Mouse (Mus musculus): ENCODE data around the gene Xkr7. TPM values are rescaled to one million over a fixed set of nuclear protein-coding genes. Genes with fewer than 3 reads are reported as not detected.

Xkr7 gene
- polyA plus RNA-seq, 1 experiment from 2014 or later = not detected

DNA sequence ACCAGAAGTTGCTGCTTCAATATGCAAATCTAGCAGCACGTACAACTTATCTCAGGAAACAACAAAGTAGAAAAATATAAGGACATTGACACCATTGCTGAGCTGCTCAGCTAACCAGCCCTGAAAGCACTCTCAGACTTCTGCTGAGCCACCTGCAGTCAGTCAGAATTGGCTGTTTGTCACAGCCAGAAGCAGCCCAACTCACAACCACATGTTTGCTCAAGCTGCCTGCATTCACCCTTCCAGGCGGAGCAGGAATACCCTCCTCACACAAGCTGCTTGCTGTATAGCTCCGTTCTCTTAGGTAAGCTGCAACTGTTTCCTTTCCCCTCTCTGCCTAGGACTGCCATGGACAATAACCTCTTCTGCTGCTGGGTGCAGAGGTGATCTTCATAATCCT lies 31.7 kb downstream of the Xkr7 start:
- no peaks in the 10 kb centered on the region for H3K36me3 ChIP-seq (ENCODE audit: control insufficient read depth, insufficient read depth, low read length)
- ATAC-seq (ENCODE audit: insufficient read depth, low FRiP score) = no peak
- no peak overlapping the region for H3K9ac ChIP-seq (ENCODE audit: low read length)
- no peak overlapping the region for H3K27ac ChIP-seq (ENCODE audit: low read length)
- H3K4me1 ChIP-seq (ENCODE audit: control insufficient read depth, insufficient read depth, low read length) = no peaks in the 10 kb centered on the region
- no peaks in the 10 kb centered on the region for H3K9me3 ChIP-seq (replicated peaks; ENCODE audit: control insufficient read depth, low read length)
- 45% methylated on average over 3 of the region's 3 CpGs for WGBS
- peaks cover 5% of the 10 kb centered on the region for H3K27me3 ChIP-seq (ENCODE audit: control insufficient read depth, insufficient read depth, low read length)
- no peak overlapping the region for H3K4me3 ChIP-seq (replicated peaks; ENCODE audit: low read length)
- no peak overlapping the region for H3K4me2 ChIP-seq (ENCODE audit: low read depth, low read length)

DNA sequence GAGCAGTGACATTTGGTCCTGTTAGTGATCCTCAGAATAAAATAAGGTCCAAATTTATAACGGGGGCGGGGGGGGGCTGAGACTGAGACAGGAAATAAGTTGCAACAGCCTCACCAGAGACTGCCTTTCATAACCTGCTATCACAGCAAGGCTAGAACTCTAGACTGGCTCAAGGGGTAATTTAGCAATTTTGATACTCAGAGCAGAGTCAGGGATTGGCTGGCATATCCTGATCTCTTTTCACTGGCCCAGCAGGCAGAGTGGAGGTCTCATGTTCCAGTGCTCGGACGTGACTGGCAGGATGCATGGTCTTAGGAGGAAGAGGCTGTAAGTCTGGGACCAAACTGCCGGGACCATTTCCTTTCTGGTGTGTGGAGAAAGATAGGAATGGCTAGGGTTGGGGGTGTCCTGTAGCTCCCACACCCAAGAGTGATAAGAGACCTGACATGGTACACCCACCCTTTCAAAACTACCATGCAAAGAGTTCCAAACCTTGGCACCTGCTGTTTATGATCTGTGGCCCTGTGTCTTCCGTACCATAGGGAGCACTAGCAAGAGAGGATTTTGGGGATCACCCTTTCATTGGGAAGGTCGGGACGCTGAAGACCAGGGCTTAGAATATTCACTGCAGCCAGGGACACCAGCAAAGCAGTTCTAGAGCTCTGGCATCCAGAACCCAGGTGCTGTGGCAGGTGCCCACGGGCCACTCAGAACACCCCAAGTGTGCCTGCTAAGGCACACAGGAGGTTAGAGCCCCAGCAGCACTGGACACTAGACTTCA lies 32.7 kb downstream of the Xkr7 start:
- no peak for ATAC-seq (ENCODE audit: insufficient read depth, low FRiP score)

DNA sequence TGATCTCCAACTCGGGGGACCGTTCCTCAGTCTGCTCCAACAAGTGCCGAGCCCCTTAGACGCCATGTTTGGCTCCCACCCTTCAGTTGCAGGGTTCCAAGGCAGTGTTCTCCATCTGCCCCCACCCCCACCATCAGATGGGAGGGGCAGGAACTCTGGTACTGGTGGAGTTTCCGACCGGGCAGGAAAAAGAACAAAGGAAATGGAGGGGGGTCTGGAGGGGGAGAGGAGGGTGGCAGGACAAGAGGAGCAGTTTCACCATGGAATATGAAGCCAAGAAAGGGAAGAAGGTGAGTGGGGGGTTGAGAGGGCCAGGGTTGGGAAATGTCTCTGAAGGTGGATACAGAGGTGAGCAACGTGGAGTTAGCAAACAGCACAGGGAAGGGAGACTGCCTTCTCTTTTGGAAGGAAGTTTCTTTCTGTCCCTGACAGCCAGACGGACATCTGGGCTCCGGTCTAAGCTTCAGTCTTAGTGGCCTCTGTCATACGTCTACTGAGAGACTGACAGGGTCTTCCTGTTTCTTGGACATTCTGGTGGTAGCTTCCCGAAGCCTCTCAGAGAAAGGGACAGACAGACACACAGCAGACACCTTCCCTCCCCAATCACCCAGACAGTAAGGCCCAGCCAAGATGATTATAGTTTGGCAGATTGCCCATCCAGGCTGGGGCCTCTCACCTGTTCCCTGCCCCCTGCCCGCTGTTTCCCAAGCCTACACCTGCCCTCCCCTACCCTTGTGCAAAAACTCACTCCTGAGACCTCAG lies 34.3 kb downstream of the Xkr7 start, which contains the start of gene Ccm2l:
TSS of gene Ccm2l (plus strand) at position 209 of the 762 bp plus-strand sequence.
- Histone ChIP-seq H3K36me3 (ENCODE audit: control insufficient read depth, insufficient read depth, low read length) (no peaks in the 10 kb centered on the region), H3K9ac (ENCODE audit: low read length) (no peak within 1 kb of the TSS), H3K27me3 (ENCODE audit: control insufficient read depth, insufficient read depth, low read length) (peaks cover 28% of the 10 kb centered on the region), H3K27ac (ENCODE audit: low read length) (no peak within 1 kb of the TSS), H3K9me3 (replicated peaks; ENCODE audit: control insufficient read depth, low read length) (no peaks in the 10 kb centered on the region), H3K4me3 (replicated peaks; ENCODE audit: low read length) (peak within 1 kb of the TSS; percentile 8), H3K4me1 (ENCODE audit: control insufficient read depth, insufficient read depth, low read length) (no peaks in the 10 kb centered on the region), H3K4me2 (ENCODE audit: low read depth, low read length) (peak within 1 kb of the TSS; percentile 9; the same call in 1 of the 2 replicates)
- WGBS = 42% methylated on average over 12 of the region's 12 CpGs
- ATAC-seq (ENCODE audit: insufficient read depth, low FRiP score) = 0 out of 2 replicates have a peak, but pooled peaks have one; percentile 37

More for the DNA sequence above, 32.7 kb downstream of the Xkr7 start:
- Histone ChIP-seq H3K4me3 (replicated peaks; ENCODE audit: low read length) (no peak overlapping the region), H3K4me1 (ENCODE audit: control insufficient read depth, insufficient read depth, low read length) (no peaks in the 10 kb centered on the region), H3K27ac (ENCODE audit: low read length) (no peak overlapping the region), H3K27me3 (ENCODE audit: control insufficient read depth, insufficient read depth, low read length) (peaks cover 13% of the 10 kb centered on the region), H3K9ac (ENCODE audit: low read length) (no peak overlapping the region), H3K9me3 (replicated peaks; ENCODE audit: control insufficient read depth, low read length) (no peaks in the 10 kb centered on the region), H3K36me3 (ENCODE audit: control insufficient read depth, insufficient read depth, low read length) (no peaks in the 10 kb centered on the region), H3K4me2 (ENCODE audit: low read depth, low read length) (no peak overlapping the region)
- 74% methylated on average over 9 of the region's 9 CpGs for WGBS

DNA sequence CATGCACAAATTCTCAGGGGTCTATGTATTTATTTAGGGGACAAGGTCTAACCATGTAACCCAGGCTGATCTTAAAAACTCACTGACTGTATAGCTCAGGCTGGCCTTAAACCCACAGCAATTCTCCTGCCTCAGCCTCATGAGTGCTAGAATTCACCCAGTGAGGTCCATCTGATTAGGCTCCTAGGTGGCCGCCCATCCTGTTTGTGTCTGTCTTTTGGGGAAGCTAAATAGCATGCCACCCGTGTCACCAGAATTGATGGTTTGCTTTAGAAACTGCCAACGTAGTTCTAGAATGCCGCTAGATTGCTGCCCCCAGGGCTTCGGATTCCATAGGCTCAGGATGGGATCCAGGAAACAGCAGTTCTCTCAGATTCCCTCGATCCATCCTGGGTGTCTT lies 35.3 kb downstream of the Xkr7 start:
- peak overlapping the region; percentile 8 for H3K4me3 ChIP-seq (replicated peaks; ENCODE audit: low read length)
- no peak for ATAC-seq (ENCODE audit: insufficient read depth, low FRiP score)
- WGBS = 44% methylated on average over 6 of the region's 6 CpGs

DNA sequence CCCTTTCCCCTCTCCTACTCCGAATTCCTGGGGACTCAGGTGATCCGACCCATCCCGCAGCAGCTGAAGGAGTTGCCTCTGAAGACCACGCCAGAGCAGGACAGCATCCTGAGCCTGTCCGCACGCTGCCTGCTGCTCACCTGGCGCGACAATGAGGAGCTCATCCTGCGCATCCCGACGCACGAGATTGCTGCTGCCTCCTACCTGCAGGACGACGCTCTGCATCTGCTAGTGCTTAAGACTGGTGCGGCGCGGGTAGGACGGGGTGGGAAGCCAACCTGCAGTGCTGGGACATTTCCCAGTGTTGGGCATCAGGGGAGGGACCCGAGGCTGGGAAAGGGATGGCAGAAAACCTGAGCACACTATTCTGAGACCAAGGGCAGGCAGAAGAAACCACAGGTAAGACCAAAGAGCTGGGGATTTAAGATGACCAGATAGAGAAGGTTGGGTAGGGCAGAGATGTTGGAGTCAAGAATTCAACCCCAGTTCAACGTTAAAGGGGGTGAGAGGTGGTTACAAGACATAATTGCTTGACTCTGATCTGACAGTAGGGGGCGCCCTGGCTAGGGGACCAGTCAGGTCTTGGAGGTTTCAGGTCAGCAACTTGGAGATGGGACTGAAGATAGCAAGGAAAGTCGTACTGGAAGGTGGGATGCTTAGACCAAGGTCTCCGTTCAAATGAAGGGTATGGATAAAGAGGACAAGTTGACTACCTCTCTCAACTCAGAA lies 39.3 kb downstream of the Xkr7 start:
- no peak for ATAC-seq (ENCODE audit: insufficient read depth, low FRiP score)
- WGBS = 12% methylated on average over 23 of the region's 23 CpGs
- peaks cover 58% of the 10 kb centered on the region for H3K27me3 ChIP-seq (ENCODE audit: control insufficient read depth, insufficient read depth, low read length)

More for the DNA sequence above, 35.3 kb downstream of the Xkr7 start:
- Histone ChIP-seq H3K4me2 (ENCODE audit: low read depth, low read length) (peak overlapping the region; percentile 9; the same call in 1 of the 2 replicates), H3K27me3 (ENCODE audit: control insufficient read depth, insufficient read depth, low read length) (peaks cover 38% of the 10 kb centered on the region), H3K27ac (ENCODE audit: low read length) (no peak overlapping the region), H3K36me3 (ENCODE audit: control insufficient read depth, insufficient read depth, low read length) (no peaks in the 10 kb centered on the region), H3K4me1 (ENCODE audit: control insufficient read depth, insufficient read depth, low read length) (0 out of 2 replicates have a peak, but pooled peaks cover 4% of the 10 kb centered on the region), H3K9me3 (replicated peaks; ENCODE audit: control insufficient read depth, low read length) (no peaks in the 10 kb centered on the region), H3K9ac (ENCODE audit: low read length) (no peak overlapping the region)

DNA sequence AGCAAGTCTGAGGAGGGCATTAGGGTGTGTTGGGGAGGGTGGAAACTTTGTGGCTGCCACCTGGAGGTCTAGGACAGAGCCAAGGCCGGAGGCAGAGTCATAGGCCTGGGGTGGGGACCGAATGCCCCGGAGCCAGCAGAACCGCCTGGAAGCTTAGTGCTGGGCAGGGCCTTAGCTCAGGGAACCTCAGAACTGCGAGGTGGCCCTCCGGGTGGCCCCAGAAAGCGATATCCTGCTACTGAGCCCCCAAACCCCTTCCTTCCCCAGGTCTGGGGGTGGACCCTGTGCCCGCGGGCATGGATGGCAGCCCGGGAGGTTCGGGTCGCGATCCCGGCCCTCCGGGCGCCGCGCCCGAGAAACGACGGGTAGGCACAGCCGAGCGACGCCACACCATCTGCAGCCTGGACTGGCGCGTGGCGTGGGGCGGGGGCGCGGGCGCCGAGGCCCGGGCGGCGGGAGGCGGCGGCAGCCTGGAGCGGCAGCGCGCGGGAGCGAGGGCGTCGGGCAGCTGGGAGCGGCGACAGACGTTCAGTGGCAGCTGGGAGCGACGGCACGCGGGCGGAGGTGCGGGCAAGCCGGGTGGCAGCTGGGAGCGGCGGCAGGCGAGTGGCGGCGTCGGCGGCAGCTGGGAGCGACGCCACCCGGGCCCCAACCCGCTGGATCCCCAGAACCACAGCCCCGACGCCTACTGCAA lies 40.0 kb downstream of the Xkr7 start:
- Histone ChIP-seq H3K9ac (ENCODE audit: low read length) (peak overlapping the region; percentile 59), H3K27me3 (ENCODE audit: control insufficient read depth, insufficient read depth, low read length) (peaks cover 58% of the 10 kb centered on the region), H3K4me2 (ENCODE audit: low read depth, low read length) (peak overlapping the region; percentile 54), H3K36me3 (ENCODE audit: control insufficient read depth, insufficient read depth, low read length) (no peaks in the 10 kb centered on the region), H3K4me3 (replicated peaks; ENCODE audit: low read length) (peak overlapping the region; percentile 36), H3K4me1 (ENCODE audit: control insufficient read depth, insufficient read depth, low read length) (0 out of 2 replicates have a peak, but pooled peaks cover 5% of the 10 kb centered on the region), H3K27ac (ENCODE audit: low read length) (no peak overlapping the region), H3K9me3 (replicated peaks; ENCODE audit: control insufficient read depth, low read length) (no peaks in the 10 kb centered on the region)
- 12% methylated on average over 67 of the region's 67 CpGs for WGBS
- ATAC-seq (ENCODE audit: insufficient read depth, low FRiP score) = no peak

More for the DNA sequence above, 39.3 kb downstream of the Xkr7 start:
- H3K4me1 ChIP-seq (ENCODE audit: control insufficient read depth, insufficient read depth, low read length) = 0 out of 2 replicates have a peak, but pooled peaks cover 5% of the 10 kb centered on the region
- H3K4me2 ChIP-seq (ENCODE audit: low read depth, low read length) = no peak overlapping the region
- H3K27ac ChIP-seq (ENCODE audit: low read length) = no peak overlapping the region
- no peaks in the 10 kb centered on the region for H3K36me3 ChIP-seq (ENCODE audit: control insufficient read depth, insufficient read depth, low read length)
- H3K9ac ChIP-seq (ENCODE audit: low read length) = no peak overlapping the region
- no peak overlapping the region for H3K4me3 ChIP-seq (replicated peaks; ENCODE audit: low read length)
- no peaks in the 10 kb centered on the region for H3K9me3 ChIP-seq (replicated peaks; ENCODE audit: control insufficient read depth, low read length)

DNA sequence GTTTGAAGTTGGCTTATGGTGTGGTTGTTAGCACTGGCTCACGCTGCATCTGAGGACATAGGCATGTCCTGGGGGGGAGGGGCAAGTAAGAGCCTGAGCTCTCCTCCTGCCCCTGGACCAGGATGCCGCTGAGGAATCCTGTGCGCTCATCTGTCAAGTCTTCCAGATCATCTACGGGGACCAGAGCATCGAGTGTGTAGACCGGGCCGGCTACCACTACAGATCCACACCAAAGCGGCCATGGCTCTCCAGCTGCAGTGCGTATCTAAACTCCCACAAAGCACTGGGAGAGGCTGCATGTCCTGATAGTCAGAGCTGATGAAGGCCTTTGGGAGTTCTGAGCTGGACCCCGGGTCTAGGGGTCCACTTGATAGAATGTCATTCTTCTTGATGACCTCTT lies 43.0 kb downstream of the Xkr7 start:
- Histone ChIP-seq H3K9me3 (replicated peaks; ENCODE audit: control insufficient read depth, low read length) (no peaks in the 10 kb centered on the region), H3K9ac (ENCODE audit: low read length) (no peak overlapping the region), H3K27ac (ENCODE audit: low read length) (no peak overlapping the region), H3K27me3 (ENCODE audit: control insufficient read depth, insufficient read depth, low read length) (peaks cover 43% of the 10 kb centered on the region), H3K36me3 (ENCODE audit: control insufficient read depth, insufficient read depth, low read length) (no peaks in the 10 kb centered on the region), H3K4me3 (replicated peaks; ENCODE audit: low read length) (no peak overlapping the region), H3K4me2 (ENCODE audit: low read depth, low read length) (no peak overlapping the region), H3K4me1 (ENCODE audit: control insufficient read depth, insufficient read depth, low read length) (0 out of 2 replicates have a peak, but pooled peaks cover 5% of the 10 kb centered on the region)
- no peak for ATAC-seq (ENCODE audit: insufficient read depth, low FRiP score)
- 84% methylated on average over 10 of the region's 10 CpGs for WGBS

DNA sequence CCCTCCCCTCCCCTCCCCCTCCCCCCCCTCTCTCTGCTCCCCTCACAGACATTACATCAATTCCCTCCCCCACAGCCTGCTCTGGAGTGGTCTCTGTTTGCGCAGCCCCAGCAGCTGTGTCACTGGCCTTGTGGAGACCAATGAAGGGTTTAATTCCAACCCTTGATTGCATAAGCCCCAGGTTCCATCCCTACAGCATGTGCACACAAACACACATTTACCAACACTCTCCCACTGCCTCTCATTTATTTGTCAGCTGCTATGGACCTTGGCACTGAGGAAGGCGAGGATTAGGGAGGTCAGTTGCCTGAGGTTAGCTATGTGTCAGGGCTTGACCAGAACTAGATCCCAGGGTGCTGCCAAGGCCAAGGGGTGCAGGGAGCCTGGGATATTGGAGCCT lies 44.3 kb downstream of the Xkr7 start:
- Histone ChIP-seq H3K36me3 (ENCODE audit: control insufficient read depth, insufficient read depth, low read length) (no peaks in the 10 kb centered on the region), H3K4me2 (ENCODE audit: low read depth, low read length) (no peak overlapping the region), H3K9me3 (replicated peaks; ENCODE audit: control insufficient read depth, low read length) (no peaks in the 10 kb centered on the region), H3K9ac (ENCODE audit: low read length) (no peak overlapping the region), H3K4me1 (ENCODE audit: control insufficient read depth, insufficient read depth, low read length) (0 out of 2 replicates have a peak, but pooled peaks cover 5% of the 10 kb centered on the region), H3K27me3 (ENCODE audit: control insufficient read depth, insufficient read depth, low read length) (peaks cover 29% of the 10 kb centered on the region), H3K4me3 (replicated peaks; ENCODE audit: low read length) (no peak overlapping the region), H3K27ac (ENCODE audit: low read length) (no peak overlapping the region)
- 52% methylated on average over 2 of the region's 2 CpGs for WGBS
- peak; percentile 25; the same call in 1 of the 2 replicates for ATAC-seq (ENCODE audit: insufficient read depth, low FRiP score)

All from stomach, embryonic 16.5 days (tissue).